Mouse (Mus musculus): ENCODE results near the gene Fgfr2. TPM values are rescaled to one million over a fixed set of nuclear protein-coding genes. Genes with fewer than 3 reads are reported as not detected.

Gene Fgfr2
- polyA plus RNA-seq, 1 experiment = 14.8 TPM

DNA sequence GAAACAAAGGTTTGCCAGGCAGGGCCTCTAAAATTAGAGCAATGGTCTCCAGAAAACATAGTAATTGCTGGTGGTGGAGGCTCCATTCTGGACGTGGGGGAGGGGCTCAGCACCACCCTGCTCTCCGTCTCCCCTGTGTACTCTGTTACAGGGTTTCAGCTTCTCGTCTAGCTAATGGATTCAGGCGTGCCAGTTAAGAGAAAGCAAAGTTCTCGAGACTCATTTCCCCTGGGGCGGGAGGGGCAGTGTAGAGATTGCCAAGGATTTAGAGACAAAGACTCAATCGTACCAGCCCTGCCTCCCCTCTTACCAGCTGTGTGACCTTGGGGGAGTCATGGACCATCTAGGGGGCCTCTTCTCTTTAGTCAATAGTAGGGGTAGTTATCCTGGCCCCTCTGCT, 2473.9 kb downstream of the Fgfr2 start:
- H3K27me3 ChIP-seq (replicated peaks; ENCODE audit: control insufficient read depth, insufficient read depth, low read length) = no peaks in the 10 kb centered on the region
- H3K4me1 ChIP-seq (ENCODE audit: control insufficient read depth, insufficient read depth, low read length) = peaks cover 48% of the 10 kb centered on the region
- DNase-seq = peak; percentile 73
- no peak for TF ChIP-seq CTCF (conservative IDR thresholded peaks at IDR 0.05; ENCODE audit: insufficient read depth, insufficient read length, low read depth, low read length)
- TF ChIP-seq POLR2A (IDR thresholded peaks at IDR 0.05; ENCODE audit: low read depth, low read length) = no peak
- no peak overlapping the region for H3K4me3 ChIP-seq (ENCODE audit: insufficient read depth, low read depth, low read length)
- no peak overlapping the region for H3K27ac ChIP-seq (ENCODE audit: insufficient read depth, low read depth, low read length)
- no peaks in the 10 kb centered on the region for H3K36me3 ChIP-seq (ENCODE audit: control insufficient read depth, insufficient read depth, low read length)
- WGBS = 26% methylated on average over 7 of the region's 7 CpGs

DNA sequence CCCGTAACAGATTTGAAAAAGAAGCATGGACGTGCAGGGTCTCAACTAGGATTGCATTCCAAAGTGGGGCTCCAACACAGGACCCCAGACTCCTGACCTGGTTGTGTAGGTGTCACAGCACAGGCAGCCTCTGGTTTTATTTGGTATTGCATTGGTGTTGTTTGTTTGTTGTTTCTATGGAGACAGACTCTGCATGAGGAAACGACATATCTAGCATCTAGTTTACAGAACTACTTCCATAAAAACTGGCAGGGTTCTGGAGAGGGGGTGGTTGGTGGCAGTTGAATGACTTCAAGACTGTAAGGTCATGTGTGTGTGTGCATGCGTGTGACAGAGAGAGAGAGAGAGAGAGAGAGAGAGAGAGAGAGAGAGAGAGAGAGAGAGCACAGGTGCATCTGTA, 2475.1 kb downstream of the Fgfr2 start:
- TF ChIP-seq POLR2A (IDR thresholded peaks at IDR 0.05; ENCODE audit: low read depth, low read length) (no peak), CTCF (conservative IDR thresholded peaks at IDR 0.05; ENCODE audit: insufficient read depth, insufficient read length, low read depth, low read length) (no peak)
- peak overlapping the region; percentile 50; the same call in 1 of the 2 replicates for H3K27ac ChIP-seq (ENCODE audit: insufficient read depth, low read depth, low read length)
- no peaks in the 10 kb centered on the region for H3K36me3 ChIP-seq (ENCODE audit: control insufficient read depth, insufficient read depth, low read length)
- 51% methylated on average over 4 of the region's 4 CpGs for WGBS
- H3K4me1 ChIP-seq (ENCODE audit: control insufficient read depth, insufficient read depth, low read length) = peaks cover 40% of the 10 kb centered on the region; the same call in 1 of the 2 replicates
- no peak overlapping the region for H3K4me3 ChIP-seq (ENCODE audit: insufficient read depth, low read depth, low read length)
- H3K27me3 ChIP-seq (replicated peaks; ENCODE audit: control insufficient read depth, insufficient read depth, low read length) = no peaks in the 10 kb centered on the region
- no peak for DNase-seq

DNA sequence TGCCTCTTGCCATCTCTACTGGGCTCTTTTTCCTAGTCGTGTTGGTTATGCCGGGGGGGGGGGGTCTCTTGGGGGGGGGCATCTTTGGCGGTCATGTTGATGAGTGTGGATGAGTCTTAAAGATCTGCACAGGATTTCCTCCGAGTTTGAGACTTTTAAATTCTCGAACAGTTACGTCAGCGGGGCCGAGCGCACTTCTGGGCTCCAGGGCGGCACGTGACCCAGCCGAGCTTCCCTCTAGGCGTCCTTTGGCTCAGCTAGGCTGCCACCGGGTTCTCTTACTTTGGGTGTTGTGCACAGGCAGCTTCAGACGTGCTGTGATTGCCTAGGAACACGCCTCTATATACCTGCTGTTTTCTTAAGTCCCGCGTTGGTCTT, 2476.4 kb downstream of the Fgfr2 start:
- Histone ChIP-seq H3K27ac (ENCODE audit: insufficient read depth, low read depth, low read length) (peak overlapping the region; percentile 89), H3K4me3 (ENCODE audit: insufficient read depth, low read depth, low read length) (peak overlapping the region; percentile 85), H3K4me1 (ENCODE audit: control insufficient read depth, insufficient read depth, low read length) (peaks cover 32% of the 10 kb centered on the region; the same call in 1 of the 2 replicates), H3K36me3 (ENCODE audit: control insufficient read depth, insufficient read depth, low read length) (no peaks in the 10 kb centered on the region), H3K27me3 (replicated peaks; ENCODE audit: control insufficient read depth, insufficient read depth, low read length) (no peaks in the 10 kb centered on the region)
- TF ChIP-seq POLR2A (IDR thresholded peaks at IDR 0.05; ENCODE audit: low read depth, low read length) (no peak), CTCF (conservative IDR thresholded peaks at IDR 0.05; ENCODE audit: insufficient read depth, insufficient read length, low read depth, low read length) (no peak)
- DNase-seq = peak; percentile 93
- WGBS = 2% methylated on average over 18 of the region's 18 CpGs

DNA sequence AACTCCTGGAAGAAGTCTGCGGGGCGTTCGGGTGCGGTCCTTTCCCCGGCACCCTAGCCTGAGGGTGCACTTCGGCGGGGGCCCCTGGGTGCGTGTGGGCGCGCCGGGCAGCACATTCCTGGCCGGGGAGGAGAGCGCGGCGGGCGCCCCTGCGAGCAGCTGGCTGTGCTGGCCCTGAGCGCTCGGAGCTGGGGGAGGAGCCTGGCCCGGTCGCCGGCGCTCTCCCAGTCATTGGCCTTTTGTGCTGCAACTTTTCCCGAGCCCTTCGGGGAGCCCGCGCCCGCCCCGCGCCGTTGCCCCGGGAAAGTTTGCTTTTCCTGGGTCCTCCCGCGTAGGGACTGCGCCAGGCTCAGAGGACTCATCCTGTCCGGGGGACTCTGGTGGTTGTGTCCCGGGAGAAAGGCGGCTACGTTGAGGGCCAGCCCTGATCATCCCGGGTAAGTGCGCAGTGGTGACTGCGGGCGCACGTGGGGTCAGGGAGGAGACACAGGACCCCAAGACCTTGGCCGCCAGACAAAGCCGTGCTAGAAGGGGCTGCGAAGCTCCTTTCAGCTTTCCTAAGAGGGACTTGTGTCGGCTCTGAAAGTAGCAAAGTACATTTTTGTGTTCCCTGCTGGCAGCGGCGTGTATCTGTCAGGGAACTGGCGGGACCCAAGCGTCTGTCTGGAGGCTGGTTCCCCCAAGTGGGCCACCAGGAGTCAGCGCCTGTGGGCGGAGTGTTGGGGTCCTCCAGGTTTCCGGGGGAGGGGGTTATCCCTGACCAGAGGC, 2477.0 kb downstream of the Fgfr2 start:
- Histone ChIP-seq H3K27me3 (replicated peaks; ENCODE audit: control insufficient read depth, insufficient read depth, low read length) (no peaks in the 10 kb centered on the region), H3K36me3 (ENCODE audit: control insufficient read depth, insufficient read depth, low read length) (no peaks in the 10 kb centered on the region), H3K27ac (ENCODE audit: insufficient read depth, low read depth, low read length) (peak overlapping the region; percentile 89), H3K4me3 (ENCODE audit: insufficient read depth, low read depth, low read length) (peak overlapping the region; percentile 85), H3K4me1 (ENCODE audit: control insufficient read depth, insufficient read depth, low read length) (peaks cover 30% of the 10 kb centered on the region; the same call in 1 of the 2 replicates)
- peak; percentile 91 for DNase-seq
- TF ChIP-seq CTCF (conservative IDR thresholded peaks at IDR 0.05; ENCODE audit: insufficient read depth, insufficient read length, low read depth, low read length) = no peak
- no peak for TF ChIP-seq POLR2A (IDR thresholded peaks at IDR 0.05; ENCODE audit: low read depth, low read length)
- WGBS = under 1% methylated on average over 55 of the region's 55 CpGs

DNA sequence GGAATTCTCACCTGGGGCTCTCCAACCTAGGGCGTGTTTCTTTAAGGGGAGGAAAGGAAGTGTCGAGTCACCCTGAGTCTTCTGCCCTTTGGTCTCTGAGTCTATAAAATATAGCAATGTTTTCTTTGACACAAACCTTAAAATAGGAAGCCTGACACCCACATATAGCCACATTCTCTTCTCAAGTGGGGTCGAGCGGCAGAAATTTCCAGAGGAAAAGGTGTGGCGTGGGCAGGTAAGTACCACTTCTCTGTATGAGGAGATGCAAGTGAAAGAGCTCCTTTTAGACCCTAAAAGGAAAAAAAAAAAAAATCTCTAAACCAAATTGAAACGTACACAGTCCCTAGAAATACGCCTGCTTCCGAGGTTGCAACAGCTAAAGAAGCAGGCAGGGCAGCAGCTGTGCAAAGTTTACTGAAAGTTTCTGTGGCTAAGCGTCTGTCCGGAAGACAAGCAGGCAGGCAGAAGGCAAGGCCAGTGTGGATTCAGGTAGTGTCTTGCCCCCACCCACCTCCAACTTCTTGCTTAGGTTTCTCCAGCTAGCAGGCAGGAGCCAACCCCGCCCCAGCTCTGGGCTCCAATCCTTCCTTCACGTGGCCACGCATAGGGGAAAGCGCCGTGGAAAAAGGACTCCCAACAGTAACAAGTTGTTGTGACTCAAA, 2477.7 kb downstream of the Fgfr2 start:
- no peaks in the 10 kb centered on the region for H3K27me3 ChIP-seq (replicated peaks; ENCODE audit: control insufficient read depth, insufficient read depth, low read length)
- peak; percentile 83 for DNase-seq
- 13% methylated on average over 15 of the region's 15 CpGs for WGBS
- TF ChIP-seq POLR2A (IDR thresholded peaks at IDR 0.05; ENCODE audit: low read depth, low read length) = no peak
- TF ChIP-seq CTCF (conservative IDR thresholded peaks at IDR 0.05; ENCODE audit: insufficient read depth, insufficient read length, low read depth, low read length) = no peak
- H3K27ac ChIP-seq (ENCODE audit: insufficient read depth, low read depth, low read length) = peak overlapping the region; percentile 89
- H3K36me3 ChIP-seq (ENCODE audit: control insufficient read depth, insufficient read depth, low read length) = no peaks in the 10 kb centered on the region
- peaks cover 30% of the 10 kb centered on the region; the same call in 1 of the 2 replicates for H3K4me1 ChIP-seq (ENCODE audit: control insufficient read depth, insufficient read depth, low read length)
- H3K4me3 ChIP-seq (ENCODE audit: insufficient read depth, low read depth, low read length) = peak overlapping the region; percentile 85

DNA sequence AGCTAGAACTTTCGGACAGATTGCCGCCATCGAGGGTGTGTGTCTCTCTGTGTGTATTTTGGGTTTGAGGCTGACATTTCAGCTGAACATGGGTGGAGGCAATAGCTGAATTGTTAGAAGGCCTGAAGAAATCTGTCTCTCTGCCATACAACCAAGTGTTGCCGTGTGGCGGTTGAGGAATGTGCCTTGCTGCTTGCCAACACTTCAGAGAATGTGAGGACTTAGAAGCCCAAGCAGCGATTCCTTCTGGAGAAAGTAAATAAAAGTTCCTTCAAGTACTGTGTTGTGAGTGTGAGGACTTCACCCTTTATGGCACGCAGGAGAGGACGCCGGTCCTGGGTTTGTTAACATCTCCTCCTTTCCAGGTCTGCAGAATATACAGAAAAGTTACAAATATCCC, 2482.5 kb downstream of the Fgfr2 start:
- H3K27me3 ChIP-seq (replicated peaks; ENCODE audit: control insufficient read depth, insufficient read depth, low read length) = no peaks in the 10 kb centered on the region
- TF ChIP-seq CTCF (conservative IDR thresholded peaks at IDR 0.05; ENCODE audit: insufficient read depth, insufficient read length, low read depth, low read length) = no peak
- peaks cover 12% of the 10 kb centered on the region for H3K4me1 ChIP-seq (ENCODE audit: control insufficient read depth, insufficient read depth, low read length)
- H3K27ac ChIP-seq (ENCODE audit: insufficient read depth, low read depth, low read length) = no peak overlapping the region
- no peak overlapping the region for H3K4me3 ChIP-seq (ENCODE audit: insufficient read depth, low read depth, low read length)
- no peaks in the 10 kb centered on the region for H3K36me3 ChIP-seq (ENCODE audit: control insufficient read depth, insufficient read depth, low read length)
- WGBS = 64% methylated on average over 9 of the region's 9 CpGs
- peak; percentile 38 for DNase-seq

DNA sequence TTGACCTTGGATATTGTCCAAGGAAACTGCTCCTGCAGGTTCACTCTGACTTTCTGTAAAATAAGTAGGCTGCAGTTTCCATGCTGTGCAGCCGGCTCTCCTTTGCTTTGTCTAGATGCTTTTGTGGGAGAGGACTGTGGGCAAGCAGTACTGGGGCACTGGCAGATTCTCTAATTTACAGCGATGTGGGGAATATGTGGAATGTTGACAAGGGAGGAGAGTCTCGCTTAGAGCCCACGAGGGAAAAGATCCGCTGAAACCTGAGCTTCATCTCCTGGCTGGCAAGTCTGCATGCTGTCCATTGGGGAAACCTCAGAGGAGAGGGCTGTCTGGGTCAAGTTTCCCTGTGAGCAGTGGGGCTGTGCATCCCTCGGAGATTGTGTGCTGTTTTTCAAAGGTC, 2485.3 kb downstream of the Fgfr2 start:
- Histone ChIP-seq H3K4me1 (ENCODE audit: control insufficient read depth, insufficient read depth, low read length) (peaks cover 20% of the 10 kb centered on the region), H3K27me3 (replicated peaks; ENCODE audit: control insufficient read depth, insufficient read depth, low read length) (no peaks in the 10 kb centered on the region), H3K36me3 (ENCODE audit: control insufficient read depth, insufficient read depth, low read length) (no peaks in the 10 kb centered on the region), H3K4me3 (ENCODE audit: insufficient read depth, low read depth, low read length) (no peak overlapping the region), H3K27ac (ENCODE audit: insufficient read depth, low read depth, low read length) (no peak overlapping the region)
- TF ChIP-seq CTCF (conservative IDR thresholded peaks at IDR 0.05; ENCODE audit: insufficient read depth, insufficient read length, low read depth, low read length) (no peak), POLR2A (IDR thresholded peaks at IDR 0.05; ENCODE audit: low read depth, low read length) (no peak)
- WGBS = 44% methylated on average over 6 of the region's 6 CpGs
- DNase-seq = no peak

Measured in kidney, adult 2 months (tissue).